Mouse (Mus musculus) naive thymus-derived CD4-positive, alpha-beta T cell, adult 5 months (primary cell): ENCODE data around the gene Rnd2. TPM values are rescaled to one million over a fixed set of nuclear protein-coding genes. Genes with fewer than 3 reads are reported as not detected.

ENCODE experiments used
- polyA plus RNA-seq: library from polyadenylated mRNA; unstranded; fragments of 100-300 nt; shearing (Covaris generic); gene quantifications from one replicate; pipeline ENCODE4 v1.2.1, GENCODE M21; 2017

Rnd2 gene
- 0.25 TPM for polyA plus RNA-seq

DNA sequence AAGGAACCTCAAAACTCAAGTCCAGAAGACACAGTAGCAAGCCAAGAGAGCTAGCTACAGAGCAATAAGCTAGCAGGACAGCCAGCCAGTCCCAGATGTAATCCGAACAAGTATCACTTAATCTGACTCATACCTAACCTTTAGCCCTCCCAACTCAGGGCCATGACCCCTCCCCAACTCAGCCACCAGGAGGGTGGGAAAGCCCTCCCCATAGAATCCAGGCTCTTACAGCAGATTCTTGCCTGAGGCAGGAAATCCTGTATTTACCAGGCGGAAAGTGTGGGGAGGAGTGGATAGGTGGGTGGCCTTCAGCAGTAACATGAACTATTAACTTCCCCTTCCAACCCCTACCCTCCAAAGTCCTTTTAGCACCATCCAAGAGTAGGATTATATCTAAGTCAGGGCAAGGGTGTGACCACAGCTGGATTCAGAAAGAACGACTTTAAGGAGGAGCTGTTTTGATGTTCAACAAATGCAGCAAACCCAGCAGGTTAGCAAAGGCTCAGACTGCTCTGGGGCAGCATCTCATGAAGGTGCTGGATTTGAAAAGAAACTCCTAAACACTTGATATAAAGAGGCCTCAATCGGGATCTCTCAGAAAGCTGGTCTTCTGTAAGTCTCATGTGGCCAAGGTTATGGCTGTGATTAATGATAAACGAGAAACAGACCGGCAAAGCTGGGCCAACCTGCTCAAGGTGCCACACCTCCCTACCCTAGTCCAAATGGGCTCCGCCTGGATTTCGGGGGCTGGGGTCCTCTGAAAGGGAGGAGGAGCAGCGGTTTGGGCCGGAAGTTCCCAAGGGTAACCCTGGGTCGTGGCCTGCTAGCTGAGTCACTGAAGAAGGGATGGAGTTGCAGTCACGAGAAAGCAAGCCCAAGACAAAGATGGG, at the start of gene Rnd2:
Rnd2 (plus strand) TSS at position 789 of the 890 bp plus-strand sequence.

DNA sequence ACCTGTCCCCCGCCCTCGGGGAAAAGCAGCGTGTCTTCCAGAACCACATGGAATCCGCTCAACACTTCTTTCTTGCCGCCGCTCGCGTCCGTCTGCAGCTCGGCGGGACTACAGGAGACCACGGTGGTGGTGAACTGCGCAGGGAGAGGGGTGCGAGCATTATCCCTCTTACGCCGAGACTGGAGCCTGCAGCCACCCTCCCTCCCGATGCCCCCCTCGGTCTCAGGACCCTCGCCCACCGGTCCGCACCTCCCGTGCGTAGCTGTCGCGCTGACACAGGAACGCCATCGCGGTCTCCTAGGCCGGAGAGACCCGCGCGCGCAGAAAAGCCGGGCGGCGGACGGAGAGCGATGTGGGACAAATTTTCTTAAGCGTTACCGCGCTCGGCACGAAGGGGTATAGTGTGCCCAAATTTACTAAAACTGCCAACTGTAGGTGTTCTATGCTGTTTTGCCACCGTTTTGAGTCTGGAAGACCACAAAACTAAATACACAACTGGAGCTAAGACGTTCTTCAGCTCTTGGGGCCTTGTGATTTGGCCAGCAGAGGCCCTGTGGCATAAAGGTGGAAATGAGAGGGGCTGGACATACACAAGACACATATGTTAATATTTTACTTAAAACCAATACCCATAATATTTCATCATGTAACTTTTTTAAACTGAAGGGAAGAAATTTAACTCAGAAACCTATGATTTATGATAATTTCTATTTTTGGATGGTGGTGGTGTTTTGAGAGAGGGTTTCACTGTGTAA, 47.5 kb upstream of the Rnd2 start, which contains the start of gene Aarsd1:
Aarsd1 (minus strand) TSS at position 515 of the 755 bp plus-strand sequence.

DNA sequence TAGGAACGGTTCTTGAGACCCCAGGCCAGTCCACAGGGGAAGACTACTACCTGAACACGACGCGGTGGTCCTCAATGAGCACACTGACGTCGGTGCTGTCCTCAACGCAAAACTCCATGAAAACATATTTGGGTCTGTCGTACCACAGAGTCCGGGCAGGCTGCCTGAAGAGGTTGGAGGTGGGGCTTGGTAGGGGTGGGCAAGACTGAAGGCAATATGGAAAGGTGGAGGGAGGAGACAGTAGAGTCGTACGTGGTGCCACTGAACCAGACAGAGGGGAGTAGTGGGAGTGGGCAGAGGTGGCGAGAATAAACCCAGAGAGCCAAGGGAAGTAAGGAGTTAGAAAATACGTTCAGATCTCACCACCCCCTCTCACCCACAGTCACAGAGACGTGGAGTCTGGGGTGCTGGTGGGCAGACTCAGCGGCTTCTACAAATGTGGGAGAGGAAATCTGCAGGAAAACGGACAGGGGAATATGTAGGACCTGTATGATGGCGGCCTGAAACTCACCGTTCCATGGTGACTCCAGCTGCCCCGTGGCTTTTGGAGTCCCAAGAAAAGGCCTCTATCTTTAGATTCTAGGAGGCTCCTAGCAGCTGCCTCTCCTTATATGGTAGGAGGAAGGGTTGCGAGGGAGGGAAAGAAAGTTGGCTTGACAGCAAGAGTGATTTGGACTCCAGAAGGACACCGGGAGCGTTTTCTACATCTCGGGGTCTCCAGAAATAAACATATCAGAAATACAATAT, 40.5 kb upstream of the Rnd2 start, which contains the start of gene Gm27029:
Gm27029 (minus strand) TSS at position 692 of the 747 bp plus-strand sequence.

DNA sequence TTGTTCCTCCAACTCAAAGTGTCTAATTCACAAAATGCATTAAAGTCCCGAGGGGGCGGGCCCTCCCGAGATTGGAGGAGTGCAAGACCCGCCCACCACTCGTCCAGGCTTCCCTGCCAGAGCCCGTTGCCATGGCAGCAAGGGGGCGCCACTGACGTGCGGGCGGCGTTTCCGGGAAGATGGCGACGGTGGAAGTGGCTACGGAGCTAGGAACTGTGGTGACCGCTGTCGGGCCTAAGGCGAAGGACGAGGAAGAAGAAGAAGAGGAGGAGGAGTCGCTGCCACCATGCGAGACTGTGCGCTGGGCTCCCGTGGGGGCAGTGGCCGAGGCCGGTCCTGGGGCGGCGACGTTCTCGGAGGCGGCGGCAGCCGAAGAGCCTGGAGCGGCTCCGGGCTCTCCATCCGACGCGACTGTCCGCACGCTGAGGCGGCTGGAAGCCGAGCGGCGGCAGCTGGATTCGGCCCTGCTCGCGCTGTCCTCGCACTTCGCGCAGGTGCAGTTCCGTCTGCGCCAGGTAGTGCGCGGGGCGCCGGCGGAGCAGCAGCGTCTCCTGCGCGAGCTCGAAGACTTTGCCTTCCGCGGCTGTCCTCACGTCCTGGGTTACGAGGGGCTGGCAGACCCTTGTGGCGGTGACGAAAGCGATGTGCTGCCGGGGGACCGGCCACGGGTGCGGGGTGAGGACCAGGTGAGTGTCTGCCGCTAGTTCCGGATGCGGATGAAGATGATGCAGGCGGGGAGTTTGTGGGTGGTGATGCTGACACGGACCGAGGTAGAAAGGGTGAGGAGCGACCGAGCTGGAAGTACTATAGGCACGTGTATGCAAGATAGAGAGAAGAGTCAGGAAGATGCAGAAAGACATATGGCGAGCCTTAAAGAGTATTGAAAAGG, 39.6 kb upstream of the Rnd2 start, which contains the start of the genes Rundc1 and Ptges3l:
Rundc1 (plus strand) TSS at position 161 of the 889 bp plus-strand sequence.
Ptges3l (minus strand) TSS at position 409 of the 889 bp plus-strand sequence.

DNA sequence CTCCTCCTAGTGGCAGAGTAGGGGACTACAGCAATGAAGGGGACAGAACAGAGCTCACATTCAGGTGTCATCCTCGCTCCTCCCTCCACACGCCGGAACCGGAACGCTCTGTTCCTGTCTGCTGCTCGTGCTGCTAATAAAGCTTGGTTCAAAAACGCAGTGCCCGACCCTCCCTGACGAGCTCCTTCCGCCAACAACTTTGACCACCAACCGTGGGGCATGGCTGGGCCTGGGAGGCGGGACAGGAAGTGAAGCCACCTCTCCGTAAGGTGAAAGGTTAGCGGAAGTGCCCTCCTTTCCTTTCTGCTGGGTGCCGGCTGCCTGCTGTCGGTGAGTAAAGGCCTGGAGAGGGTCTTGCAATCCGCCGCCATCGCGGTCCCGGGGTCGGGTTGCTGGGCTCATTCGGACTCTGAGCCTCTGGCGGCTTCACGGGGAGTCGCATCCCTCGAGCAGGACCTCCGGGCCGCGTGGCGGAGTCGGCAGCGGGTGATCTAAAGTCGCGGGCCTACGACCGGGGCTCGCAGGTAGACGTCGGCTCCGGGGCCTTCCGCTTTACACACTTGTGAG, 22.6 kb upstream of the Rnd2 start, which contains the start of gene Rpl27:
Rpl27 (plus strand) TSS at position 172 of the 567 bp plus-strand sequence.

DNA sequence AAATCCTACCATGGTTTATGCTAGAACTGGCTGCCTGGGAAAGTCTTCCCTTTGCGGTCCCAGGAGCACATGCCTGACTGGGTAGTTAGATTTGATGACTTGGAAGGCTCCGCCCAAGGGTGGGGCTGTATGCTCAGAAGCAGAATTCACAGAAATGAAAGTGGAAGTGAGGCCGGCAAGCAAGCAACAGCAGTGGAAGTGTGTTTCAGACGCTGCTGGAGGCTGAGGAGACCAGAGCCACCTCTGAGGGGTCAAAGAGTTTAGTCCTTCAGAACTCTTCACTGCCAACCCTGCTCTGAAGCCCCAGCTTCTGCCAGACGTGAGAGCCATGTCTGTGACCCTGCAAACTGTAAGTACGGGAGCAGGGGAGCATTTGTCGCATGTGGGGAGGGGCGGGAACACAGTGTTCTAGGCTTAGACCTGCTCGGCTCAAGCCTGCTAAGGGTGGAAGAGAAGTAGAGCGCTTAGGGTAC, 16.5 kb upstream of the Rnd2 start, which contains the start of gene Ifi35:
Ifi35 (plus strand) TSS at position 134 of the 473 bp plus-strand sequence.

DNA sequence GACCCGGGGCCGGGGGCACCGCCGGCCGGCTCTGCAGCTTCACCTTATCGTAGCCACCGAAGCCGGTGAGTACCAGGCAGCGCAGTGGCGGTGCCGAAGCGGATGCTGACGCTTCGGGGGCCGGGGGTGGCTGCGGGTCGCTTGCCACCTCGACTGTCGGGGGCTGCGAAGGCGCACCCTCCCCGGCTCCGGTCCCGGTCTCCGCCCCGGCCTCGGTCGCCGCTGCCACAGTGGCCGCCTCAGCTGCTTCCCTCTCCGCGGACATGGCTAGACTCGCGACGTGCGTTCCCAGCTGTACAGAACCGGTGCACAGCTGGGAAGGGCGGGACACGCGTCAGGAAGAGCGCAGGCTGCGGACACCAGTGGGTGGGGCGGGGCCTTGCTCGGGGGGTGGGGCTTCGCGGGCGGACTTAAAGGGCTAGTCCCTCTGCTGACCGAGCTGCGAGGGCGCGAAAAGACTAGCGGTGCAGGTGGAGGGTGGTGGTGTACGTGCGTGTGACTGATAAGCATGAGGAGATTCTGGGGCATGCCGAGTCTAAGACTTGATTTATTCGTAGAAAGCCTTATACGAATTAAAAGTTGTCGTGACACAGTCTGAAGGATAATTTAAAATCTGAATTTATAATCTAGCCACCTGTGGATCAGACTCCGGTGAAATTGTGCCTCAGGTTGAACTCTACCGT, 1.2 kb downstream of the Rnd2 start, which contains the start of gene Vat1:
Vat1 (minus strand) TSS at position 362 of the 683 bp plus-strand sequence.

Other genes starting within 250 kb of the Rnd2 start
- gene Ezh1, start 238.5 kb upstream of the Rnd2 start, polyA plus RNA-seq, result 83.6 TPM
- gene Ramp2, start 219.0 kb upstream of the Rnd2 start, polyA plus RNA-seq, result not detected
- 83.2 TPM for gene Vps25, start 211.3 kb upstream of the Rnd2 start, polyA plus RNA-seq
- gene Wnk4, start 204.4 kb upstream of the Rnd2 start, polyA plus RNA-seq, result 5.3 TPM
- gene Cntd1, start 186.0 kb upstream of the Rnd2 start, polyA plus RNA-seq, result 0.36 TPM
- 51.8 TPM for gene Coa3, start 185.9 kb upstream of the Rnd2 start, polyA plus RNA-seq
- 208 TPM for gene Becn1, start 162.7 kb upstream of the Rnd2 start, polyA plus RNA-seq
- 178 TPM for gene Psme3, start 148.8 kb upstream of the Rnd2 start, polyA plus RNA-seq
- 4.7 TPM for gene Aoc2, start 139.9 kb upstream of the Rnd2 start, polyA plus RNA-seq
- gene Aoc3, start 134.4 kb upstream of the Rnd2 start, polyA plus RNA-seq, result not detected
- not detected for gene G6pc, start 97.4 kb upstream of the Rnd2 start, polyA plus RNA-seq
- gene Aarsd1, start 47.4 kb upstream of the Rnd2 start, polyA plus RNA-seq, result 27.6 TPM
- gene Gm27029, start 40.2 kb upstream of the Rnd2 start, polyA plus RNA-seq, result not detected
- gene Rundc1, start 39.9 kb upstream of the Rnd2 start, polyA plus RNA-seq, result 29.5 TPM
- 3.8 TPM for gene Ptges3l, start 39.7 kb upstream of the Rnd2 start, polyA plus RNA-seq
- 269 TPM for gene Rpl27, start 22.7 kb upstream of the Rnd2 start, polyA plus RNA-seq
- 128 TPM for gene Ifi35, start 16.6 kb upstream of the Rnd2 start, polyA plus RNA-seq
- gene Vat1, start 1.2 kb downstream of the Rnd2 start, polyA plus RNA-seq, result 0.36 TPM
- gene Brca1, start 87.0 kb downstream of the Rnd2 start, polyA plus RNA-seq, result 4.3 TPM
- gene Nbr1, start 87.2 kb downstream of the Rnd2 start, polyA plus RNA-seq, result 127 TPM
- gene Tmem106a, start 117.2 kb downstream of the Rnd2 start, polyA plus RNA-seq, result 2.2 TPM
- not detected for gene Gm11634, start 134.3 kb downstream of the Rnd2 start, polyA plus RNA-seq
- 30.2 TPM for gene Rdm1, start 162.2 kb downstream of the Rnd2 start, polyA plus RNA-seq
- gene Arl4d, start 200.5 kb downstream of the Rnd2 start, polyA plus RNA-seq, result 1.8 TPM